Mouse (Mus musculus) spleen, adult 2 months (tissue): ENCODE results near the gene Clybl.

Experiments
- CTCF ChIP-seq: fragments of 200-500 bp; IDR thresholded peaks from 2 replicates; pipeline ENCODE4 v1.5.1; 2011; ENCODE audit warnings: mild to moderate bottlenecking, inconsistent platforms; ENCODE audit not compliant: insufficient read depth, insufficient read length, insufficient replicate concordance; ENCODE audit errors: extremely low read depth
- POLR2A ChIP-seq: fragments of 200-500 bp; IDR thresholded peaks from 2 replicates; pipeline ENCODE4 v1.6.1; 2011; ENCODE audit warnings: low read depth, low read length, inconsistent platforms

- TF ChIP-seq POLR2A (no peak), CTCF (no peak)
Observed at GRCm38 (mm10) chr14:122413542-122413928, 232.0 kb downstream of the Clybl start.
